Mouse (Mus musculus) cerebellum, adult 8-10 months (tissue): ENCODE measurements around the gene Ldlrad3.

ENCODE experiments used
- DNase-seq: peaks from one replicate; pipeline ENCODE4 v3.0.0; 2022

The Ldlrad3 gene

DNA sequence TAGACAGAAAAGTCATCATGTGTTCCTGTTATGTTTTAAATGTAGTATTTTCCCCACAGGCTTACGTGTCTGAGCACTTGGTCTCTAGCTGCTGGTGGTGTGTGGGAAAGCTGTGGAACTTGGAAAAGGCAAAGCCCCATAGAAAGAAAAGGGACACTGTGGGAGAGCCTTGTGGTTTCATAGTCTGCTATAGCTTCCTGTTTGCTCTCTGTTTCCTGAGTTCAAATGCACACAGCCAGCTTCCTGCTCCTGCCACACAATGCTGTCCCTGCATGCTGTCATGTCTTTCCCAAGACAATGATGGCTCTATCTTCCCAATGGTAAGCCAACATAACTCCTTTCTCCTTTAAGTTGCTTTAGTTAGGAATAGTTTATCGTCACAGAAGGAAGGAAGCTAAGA lies 194.5 kb downstream of the Ldlrad3 start:
- no peak for DNase-seq

DNA sequence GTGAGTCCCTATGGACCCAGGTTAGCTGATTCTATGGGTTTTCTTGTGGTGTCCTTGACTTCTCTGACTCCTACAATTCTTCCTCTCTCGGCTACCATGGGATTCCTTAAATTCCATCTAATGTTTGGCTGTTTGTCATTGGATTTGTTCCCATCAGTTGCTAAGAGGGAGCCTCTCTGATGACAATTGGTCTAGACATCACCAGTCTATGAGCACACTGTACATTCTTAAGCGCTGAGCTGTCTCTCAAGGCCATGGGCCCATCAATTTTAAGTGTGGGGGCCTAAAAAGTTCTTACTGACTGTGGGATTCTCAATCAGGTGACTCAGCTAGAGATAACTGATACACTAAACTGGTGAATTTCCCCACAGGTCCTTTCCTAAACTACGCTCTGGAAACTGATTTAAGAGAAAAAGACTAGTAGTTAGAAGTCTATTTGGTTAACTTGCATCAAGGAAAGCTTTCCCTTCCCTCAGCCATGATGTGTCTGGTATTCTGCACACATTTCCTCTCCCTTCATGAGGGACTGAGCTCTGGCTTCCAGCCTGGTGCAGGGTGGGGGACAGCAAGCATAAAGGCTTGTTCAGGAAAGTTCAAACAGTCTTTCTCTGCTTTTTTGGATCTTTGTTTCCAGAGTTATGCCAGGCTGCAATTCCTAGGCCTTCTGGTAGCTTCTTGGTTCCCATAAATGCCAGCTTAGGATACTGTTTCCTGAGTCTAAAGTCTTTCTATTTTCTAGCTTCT lies 199.7 kb downstream of the Ldlrad3 start:
- DNase-seq = no peak

DNA sequence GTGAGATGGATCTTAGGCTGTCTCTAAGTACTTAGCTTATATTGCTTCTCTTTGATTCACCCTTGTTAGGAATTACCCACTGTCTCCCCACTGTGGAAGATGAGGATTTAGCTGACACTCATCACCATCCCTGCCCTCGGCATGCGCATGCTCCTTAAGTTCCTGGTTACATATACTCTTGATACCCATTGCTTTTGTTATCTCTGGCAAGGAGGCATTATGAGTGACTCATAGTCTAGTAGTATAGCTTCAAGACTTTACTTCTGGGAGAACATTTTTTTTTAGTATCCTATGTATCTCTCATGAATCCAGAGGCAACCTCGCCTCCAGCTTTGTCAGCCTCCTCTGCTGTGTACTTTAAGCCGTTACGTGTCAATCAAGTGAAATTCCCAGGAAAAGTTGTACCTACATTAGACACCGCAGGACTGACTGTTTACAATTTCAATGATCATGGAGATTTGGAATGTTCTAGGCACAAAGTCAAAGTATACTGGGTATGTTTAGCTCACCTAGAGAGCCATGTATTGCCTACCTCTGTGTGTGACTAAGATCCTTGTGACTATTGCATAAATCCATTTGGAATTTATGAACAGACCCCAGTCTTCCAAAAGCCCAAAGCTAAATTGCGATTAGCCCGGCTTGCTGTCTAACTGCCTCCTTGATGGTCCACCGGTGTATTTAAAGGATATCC lies 202.2 kb downstream of the Ldlrad3 start:
- no peak for DNase-seq

DNA sequence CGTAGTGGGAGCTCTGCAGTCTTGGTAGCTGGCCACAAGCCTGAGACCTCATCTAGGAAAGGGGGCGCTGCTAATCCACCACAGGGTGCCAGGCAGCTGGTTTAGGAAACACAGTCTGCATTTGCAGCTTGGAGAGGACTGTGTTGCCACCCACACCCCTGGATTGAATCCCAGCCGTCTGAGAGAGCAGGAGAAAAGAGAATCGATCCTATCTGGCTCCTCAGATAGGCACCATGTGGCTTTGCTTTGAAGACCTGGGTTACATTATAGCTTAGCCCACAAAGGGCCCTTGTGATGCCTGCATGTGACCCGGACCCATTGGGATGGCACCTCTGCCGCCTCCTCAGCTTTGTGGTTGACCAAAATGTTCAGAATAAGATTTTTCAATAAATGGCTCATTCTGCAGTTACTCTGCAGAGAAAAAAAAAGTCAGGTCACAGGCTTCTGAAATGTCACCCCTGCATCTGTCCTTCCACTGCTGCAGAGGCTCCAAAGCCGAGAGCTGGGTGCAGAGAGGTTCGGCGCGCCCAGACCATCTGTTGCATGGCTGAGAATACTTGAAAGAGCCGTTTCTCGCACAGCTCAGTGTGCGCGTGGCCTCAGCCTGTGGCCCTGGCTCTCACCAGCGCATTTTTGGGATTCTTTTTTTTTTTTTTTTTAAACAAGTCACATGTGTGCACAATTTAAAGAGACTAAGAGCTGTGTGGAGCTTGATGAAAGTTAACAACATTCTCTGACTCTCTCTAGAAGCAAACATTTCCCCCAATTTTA lies 202.9 kb downstream of the Ldlrad3 start:
- DNase-seq = no peak

DNA sequence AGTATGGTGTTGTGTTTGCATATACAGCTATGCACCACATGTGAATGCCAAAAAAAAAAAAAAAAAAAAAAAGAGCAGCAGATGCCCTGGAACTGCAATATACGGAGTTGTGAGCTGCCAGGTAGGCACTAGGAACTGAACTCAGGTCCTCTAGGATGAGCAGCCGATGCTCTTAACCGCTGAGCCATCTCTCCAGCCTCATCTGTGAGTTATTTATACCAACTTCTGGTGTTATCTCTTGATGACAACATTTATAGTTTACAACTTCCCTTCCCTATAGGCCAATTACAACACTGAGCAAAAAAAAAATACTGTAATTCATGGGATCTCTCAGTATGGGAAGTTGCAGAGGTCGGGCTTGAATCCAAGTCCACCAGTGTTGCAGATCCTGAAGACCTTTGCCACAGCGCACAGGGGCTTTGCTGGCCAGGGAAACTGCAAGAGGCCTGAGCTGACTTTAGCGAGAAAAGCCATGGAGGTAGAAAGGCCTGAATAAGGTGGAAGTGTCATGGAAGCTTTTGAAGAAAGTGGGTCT lies 204.2 kb downstream of the Ldlrad3 start:
- no peak for DNase-seq

DNA sequence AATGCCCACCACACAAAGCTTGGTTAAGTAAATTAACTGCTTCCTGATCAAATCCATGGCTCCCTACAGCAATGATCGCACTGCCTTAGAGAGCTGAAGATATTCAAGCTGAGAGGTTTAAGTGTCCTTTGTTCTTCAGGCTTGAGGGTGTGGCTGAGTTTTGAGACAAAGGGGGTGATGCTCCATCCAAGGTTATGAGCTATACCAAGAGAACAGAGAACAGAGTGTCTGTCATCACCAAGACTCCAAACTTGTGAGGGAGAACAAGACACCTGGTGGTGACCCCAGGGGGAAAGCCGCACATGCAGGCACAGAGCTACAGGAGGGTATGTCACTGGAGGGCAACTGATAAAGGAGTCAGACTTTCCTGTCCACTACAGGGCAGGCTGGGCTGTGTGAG lies 205.0 kb downstream of the Ldlrad3 start:
- DNase-seq = no peak

DNA sequence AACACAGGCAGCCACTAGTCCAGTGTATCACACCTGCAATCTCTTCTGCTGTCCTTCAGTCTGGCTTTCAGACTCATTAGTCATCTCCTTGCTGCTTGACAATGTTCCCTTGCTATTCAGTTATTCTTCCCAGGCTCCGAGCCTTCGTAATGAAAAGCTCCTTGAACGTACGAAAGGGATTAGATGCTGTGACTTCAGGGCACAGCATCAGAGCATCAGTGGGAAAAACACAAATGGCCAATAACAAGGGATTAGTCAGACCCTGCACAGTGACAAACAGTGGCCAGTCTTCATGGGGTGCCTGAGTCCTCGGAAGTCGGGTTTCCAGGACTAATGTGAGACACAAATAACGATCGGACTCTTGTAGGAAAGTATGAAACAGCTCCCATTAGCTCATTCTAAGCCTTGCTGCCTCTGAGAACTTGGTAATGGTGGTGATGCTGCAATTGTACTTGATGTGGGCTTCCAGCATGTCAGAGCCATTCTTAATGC lies 205.7 kb downstream of the Ldlrad3 start:
- DNase-seq = no peak

DNA sequence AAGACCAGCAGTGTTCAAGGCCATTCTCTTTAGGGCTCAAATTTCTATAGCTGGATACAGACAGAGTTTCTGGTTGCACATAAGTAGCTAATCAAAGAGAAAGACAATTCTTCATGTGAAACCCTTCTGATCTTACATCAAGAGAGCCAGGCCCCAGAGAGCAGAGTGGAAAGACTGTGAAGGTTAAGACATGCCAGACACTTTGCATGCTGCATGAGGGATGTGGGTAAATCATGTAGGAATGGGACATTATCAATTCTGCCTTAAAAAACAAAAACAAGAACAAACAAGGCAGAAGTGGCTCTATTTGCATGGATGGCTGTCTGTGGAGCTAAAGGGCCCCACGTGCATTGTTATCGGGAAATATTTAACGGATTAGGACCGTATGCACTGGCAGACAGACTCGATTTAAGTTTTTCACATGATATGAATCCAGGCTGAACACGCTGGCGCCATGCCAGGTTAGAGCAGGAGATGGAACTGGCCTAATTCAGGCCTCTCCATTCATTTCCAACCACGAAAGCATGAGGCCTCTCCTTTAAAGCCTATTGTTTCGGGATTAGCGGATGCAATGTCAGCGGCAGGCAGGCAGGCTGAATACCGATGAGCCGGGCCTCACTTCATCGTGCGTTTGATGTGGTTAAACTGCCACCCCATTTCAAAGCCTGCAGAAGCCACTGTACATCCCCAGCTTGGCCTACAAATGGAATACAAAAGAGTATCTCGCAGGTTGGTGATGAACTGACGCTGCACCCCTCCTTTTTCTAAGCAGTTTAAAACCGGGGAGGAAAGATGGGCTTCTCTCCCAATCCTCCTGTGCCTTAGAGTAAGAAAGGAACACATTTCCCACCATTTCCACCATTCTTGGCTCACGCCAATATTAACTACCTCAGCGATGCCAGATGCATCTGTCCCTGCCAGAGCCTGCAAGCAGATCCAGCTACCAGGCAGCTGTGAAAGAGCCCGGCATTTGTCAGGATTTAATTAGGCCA lies 207.4 kb downstream of the Ldlrad3 start:
- peak; percentile 51 for DNase-seq

DNA sequence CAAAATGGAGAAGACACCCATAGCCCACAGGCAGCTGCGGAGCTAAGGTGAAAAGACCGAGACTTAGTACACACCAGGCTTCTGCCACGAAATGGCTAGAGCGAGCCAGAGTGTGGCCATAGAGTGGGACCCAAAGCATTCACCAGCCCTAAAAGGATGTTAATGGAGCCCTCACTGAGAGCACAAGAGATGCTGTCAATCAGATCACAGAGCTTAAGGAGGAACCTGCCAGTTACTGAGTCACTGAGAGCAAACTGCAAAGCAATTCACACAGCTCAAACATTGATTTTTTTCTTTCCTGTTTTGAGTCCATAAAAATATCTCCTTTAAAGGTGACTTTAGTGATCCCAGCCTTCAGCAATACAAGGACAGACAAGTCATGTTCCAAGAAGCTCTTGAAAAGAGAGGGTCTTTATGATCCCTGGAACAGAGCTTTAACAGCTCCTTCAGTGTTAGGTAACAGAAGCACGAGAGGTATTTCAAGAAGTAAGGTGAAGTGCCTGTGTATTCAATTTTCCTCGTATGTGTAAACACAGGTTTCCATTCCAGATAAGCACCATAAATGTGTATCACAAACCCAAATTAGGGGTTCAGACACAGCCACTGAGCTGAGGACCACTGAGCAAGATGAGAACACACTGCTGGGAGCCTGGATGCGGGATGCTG lies 209.7 kb downstream of the Ldlrad3 start:
- no peak for DNase-seq

DNA sequence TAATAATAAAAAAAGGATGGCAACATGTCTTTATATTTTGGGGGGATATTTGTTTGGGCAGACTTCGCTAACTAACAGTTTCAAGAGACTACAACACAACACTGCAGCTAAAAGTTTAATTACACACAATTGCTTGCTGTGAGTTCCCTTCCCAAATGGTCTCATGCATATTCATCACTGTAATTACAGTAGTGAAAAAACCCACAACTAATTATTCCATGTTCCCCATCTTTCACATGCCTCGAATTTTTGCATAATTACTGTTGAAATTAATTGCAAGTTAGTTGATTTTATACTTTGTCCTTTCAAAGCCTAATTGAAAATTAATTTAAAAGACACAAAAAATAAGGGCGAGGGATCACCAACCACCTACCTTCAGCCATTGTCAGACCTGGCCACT lies 212.4 kb downstream of the Ldlrad3 start:
- DNase-seq = no peak

DNA sequence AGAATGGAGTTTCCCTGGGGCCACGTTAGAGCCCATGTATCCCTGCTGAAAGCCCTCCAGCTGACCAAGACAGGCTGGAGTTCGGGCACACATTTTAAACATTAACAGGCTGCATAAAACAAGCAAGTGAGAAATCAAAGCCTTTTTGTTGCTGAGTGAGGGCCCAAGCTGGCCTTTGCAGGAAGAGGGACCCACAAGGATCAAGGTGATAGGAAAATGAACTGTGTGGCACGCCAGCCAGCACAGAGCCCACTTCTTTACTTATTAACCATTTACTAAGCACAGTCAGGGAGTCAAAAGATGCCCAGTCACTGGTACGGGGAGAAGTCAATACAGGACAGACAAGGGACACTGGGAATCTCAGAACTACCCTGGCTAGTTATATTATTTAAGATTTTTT lies 218.6 kb downstream of the Ldlrad3 start:
- no peak for DNase-seq

DNA sequence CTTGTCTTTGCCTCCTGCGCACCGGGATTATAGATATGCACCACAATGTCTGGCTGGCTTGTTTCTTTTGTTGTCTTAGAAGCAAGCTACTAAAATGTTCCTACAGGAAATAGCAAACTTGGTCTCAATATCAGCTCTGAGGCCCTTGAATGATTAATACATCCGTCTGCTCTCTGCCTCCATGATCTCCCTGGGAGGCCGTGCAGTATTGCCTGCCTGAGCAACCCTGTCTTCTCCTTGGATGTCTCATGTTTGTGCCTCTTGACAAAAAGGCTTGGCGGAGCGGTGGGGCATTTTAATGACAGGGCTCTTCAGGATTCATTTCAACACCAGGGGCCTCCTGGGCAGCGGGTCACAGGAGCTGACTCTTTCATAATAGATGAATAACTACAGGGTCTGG lies 219.0 kb downstream of the Ldlrad3 start:
- DNase-seq = no peak

DNA sequence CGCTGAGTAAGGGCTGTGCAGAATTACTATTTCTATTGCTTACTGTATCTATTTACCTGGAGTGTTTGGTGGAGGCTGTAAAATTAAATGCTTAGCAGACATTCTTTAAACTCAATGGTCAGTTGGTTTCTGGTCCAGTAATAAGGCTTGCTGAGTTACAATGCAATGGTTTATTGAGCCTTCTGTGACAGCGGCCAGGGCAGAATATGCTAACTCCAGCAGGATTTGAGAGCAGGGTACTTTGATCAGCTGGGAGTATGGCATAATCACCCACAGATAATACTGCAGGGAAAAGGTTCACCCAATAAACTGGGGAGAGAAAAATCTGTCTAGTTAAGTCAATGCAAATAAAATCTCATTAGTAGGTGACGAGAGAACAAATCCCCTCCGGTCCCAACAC lies 220.2 kb downstream of the Ldlrad3 start:
- no peak for DNase-seq

DNA sequence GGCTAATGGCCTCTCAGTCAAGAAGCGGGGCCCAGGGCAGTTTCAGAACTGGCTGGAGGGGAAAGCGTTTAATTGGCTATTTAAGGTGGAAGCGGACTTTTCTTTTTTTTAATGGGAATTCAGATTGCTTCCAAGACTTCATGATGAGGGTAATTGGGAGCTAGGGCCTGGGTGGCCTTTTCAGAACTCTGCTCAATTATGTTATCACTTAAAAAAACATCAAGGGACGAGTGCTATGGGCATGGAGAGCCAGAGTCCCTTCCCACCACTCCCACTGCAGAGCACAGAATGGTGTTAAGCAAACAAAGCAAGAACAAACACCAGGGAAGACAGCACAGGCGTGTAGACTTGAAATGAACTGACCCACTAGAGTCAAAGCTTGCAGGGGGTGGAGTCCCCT lies 220.7 kb downstream of the Ldlrad3 start:
- DNase-seq = no peak

DNA sequence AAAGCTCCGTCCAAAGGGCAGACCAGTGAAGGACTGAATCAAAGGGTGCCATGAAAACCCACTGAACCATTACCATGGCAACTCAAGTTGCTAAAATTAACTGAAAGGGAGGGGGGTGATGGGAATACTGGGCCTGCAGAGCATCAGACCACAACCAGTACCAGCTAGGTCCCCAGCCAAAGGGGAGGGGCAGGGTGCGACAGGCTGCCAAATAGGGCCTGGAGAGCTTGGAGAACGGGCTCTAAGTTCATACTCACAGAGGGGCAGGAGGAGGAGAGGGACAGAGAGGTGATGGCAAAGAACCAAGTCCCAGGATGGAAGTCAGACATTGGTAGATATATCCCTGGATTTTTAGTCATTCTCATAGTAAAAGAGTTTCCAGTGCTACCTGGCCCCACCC lies 222.8 kb downstream of the Ldlrad3 start:
- DNase-seq = no peak

DNA sequence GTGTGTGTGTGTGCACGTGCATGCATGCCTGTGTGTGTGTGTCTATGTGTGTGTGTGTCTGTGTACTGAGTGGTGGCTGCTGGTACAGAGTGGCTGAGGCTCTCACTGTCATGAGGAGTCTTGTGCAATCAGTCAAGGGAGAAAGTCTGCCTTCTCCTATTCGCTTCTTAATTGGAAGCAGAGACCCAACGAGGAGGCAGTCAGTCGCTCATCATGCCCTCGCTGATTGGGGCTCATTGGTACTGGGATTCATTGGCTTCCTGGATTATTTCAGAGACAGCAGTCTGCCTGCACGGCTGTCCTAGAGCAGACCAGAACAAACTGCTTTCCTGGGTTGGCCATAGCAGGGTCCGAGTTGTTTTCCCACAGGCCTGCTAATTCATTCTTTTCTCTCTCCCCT lies 223.8 kb downstream of the Ldlrad3 start:
- DNase-seq = no peak

DNA sequence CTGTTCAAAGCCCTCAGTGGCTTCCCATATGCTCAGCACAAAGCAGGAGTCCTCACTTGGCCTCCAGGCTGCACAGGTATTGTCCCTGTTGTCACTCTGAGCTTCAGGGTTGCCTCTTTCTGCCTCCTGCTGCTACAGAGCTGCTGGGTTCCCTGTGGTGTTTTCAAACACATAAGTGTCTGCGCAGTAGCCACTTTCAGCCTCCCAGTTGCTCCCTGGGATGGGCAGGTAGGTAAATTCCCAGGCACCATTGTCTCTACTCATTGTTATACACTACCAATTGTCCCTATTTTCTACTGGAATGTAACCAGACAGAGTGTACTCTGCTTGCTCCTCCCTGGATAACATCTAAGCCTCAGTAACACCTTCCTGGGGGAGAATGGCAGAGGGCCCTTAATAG lies 224.8 kb downstream of the Ldlrad3 start:
- DNase-seq = no peak

DNA sequence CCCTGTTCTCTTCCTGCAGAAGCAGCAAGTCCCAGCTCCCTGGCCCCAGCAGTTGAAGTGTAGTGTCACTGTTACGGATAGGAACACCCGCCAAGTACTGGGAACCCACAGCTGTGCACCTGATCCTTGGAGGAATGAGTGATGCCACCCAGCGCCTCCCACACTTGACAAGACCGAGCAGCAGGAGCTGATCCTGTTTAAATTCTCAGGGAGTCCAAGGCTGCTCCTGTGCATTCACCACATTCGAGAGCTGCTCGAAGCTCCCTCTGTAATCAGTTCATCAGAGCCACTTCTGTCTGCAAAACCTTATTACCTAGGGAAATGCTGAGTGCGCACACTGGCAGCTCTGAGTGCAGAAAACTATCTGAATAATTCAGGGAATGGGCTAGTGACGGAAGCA lies 225.5 kb downstream of the Ldlrad3 start:
- DNase-seq = no peak

DNA sequence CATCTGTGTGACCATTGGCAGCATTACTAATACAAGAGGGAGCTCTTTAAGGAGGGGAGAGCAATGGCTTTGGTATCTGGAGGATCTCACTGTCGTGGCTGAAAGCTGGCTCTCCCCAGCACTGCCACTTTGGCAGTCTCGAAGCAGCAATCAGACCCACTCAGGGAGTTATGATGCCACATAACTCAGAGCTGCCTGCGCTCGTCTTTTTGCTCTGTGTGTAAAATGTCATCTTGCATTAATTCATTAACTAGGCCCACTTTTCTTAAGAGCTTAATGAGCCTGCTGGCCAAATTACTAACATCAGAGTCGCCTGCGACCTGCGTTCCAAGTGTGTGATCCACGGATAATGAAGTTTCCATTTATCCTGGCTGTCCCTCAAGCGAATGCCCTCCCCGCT lies 230.1 kb downstream of the Ldlrad3 start:
- DNase-seq = no peak

DNA sequence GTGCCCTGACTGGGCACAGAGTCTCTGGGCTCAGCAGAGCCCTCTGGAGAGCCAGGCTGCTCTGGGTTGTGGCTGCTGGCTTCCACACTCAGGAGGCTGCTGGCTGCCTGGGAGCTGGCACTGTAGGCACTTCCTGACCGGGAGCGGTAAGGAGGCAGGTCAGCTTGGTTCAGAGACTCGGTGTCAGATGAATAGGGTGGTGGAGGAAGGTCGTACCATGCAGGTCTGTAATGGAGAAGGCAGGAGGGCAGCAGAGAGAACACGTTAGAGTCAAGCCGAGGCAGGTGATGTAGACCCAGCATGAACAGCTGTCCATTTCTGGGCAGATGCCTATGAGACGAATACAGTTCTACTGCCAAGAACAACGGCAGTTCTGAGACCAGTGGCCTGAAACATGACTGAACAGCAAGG lies 233.2 kb downstream of the Ldlrad3 start:
- DNase-seq = peak; percentile 53

DNA sequence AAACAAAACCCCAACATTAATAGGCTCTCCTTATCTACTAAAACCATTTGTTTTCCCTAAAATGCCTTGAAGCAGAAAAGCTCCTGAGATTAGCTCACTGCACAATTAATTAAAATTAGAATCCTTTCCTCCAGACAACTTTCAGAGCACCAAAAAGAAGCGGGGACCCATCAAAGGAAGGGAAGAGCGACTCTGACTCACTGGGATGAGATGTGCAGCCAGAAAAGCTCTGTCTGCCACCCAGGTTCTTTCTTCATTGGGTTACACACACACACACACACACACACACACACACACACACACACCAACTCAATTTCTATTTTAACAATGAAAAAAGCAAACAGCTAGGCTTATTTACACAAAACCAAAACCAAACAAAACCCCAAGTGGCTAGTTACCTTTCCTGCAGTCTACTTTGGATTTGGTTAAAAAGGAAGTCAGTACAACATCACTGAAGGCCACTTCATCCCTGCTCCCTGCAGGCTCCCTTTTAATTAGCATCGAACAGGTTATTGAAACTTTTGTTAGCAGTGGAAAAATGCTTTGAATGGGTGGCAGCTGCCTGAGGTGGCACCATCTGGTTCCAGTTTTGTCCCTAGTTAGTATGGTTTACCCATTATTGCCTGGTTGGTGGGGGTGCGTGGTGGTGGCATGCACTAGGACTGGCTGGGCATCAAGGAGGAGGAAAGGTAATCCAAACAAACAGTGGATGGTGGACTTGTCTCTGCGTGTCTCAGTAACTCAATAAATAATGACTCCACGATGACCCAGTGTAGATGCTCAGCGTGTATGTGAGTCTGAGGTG lies 235.3 kb downstream of the Ldlrad3 start:
- no peak for DNase-seq
